Mouse (Mus musculus) embryonic facial prominence, embryonic 11.5 days (tissue): ENCODE data around the gene Prpf40a. TPM values are rescaled to one million over a fixed set of nuclear protein-coding genes. Genes with fewer than 3 reads are reported as not detected.

Experiments used
- ATAC-seq: fragments of 200-750 bp; cut with Nextera tagmentation; replicated peaks from 2 replicates; pipeline ENCODE4 v1.8.0; 2017; ENCODE audit warnings: low read depth; ENCODE audit not compliant: insufficient number of reproducible peaks, low FRiP score, low TSS enrichment
- DNase-seq: peaks from one replicate; pipeline ENCODE4 v3.0.0-alpha.2; 2015; ENCODE audit warnings: low spot score
- H3K27ac ChIP-seq: fragments of 300-500 bp; sonication (generic); replicated peaks from 2 replicates; pipeline ENCODE4 v1.5.1; 2014; ENCODE audit warnings: mild to moderate bottlenecking, low read depth, low read length, control low read depth
- H3K27me3 ChIP-seq: fragments of 300-500 bp; sonication (generic); 2 replicates; pipeline ENCODE4 v1.6.1; 2014; ENCODE audit warnings: mild to moderate bottlenecking, low read length, moderate library complexity, mixed read lengths; ENCODE audit not compliant: control insufficient read depth, insufficient read depth
- H3K36me3 ChIP-seq: fragments of 300-500 bp; sonication (generic); replicated peaks from 2 replicates; pipeline ENCODE4 v1.6.1; 2014; ENCODE audit warnings: low read depth, mild to moderate bottlenecking, low read length, moderate library complexity, mixed read lengths; ENCODE audit not compliant: control insufficient read depth, insufficient read depth
- H3K4me1 ChIP-seq: fragments of 300-500 bp; sonication (generic); 2 replicates; pipeline ENCODE4 v1.6.1; 2014; ENCODE audit warnings: low read length, mixed read lengths; ENCODE audit not compliant: control insufficient read depth, insufficient read depth
- H3K4me2 ChIP-seq: fragments of 300-500 bp; sonication (generic); 2 replicates; pipeline ENCODE4 v1.6.1; 2014; ENCODE audit warnings: low read depth, mild to moderate bottlenecking, control low read depth, low read length, moderate library complexity
- H3K4me3 ChIP-seq: fragments of 300-500 bp; sonication (generic); 2 replicates; pipeline ENCODE4 v1.5.1; 2014; ENCODE audit warnings: low read depth, low read length, control low read depth
- H3K9ac ChIP-seq: fragments of 300-500 bp; sonication (generic); replicated peaks from 2 replicates; pipeline ENCODE4 v1.6.1; 2014; ENCODE audit warnings: mild to moderate bottlenecking, control low read depth, low read length
- H3K9me3 ChIP-seq: fragments of 300-500 bp; sonication (generic); replicated peaks from 2 replicates; pipeline ENCODE4 v1.6.1; 2016; ENCODE audit warnings: mild to moderate bottlenecking, low read length, inconsistent platforms, mixed read lengths; ENCODE audit not compliant: control insufficient read depth
- WGBS: fragments of 180-500 bp; shearing (Covaris S2); extraction: QIAGEN DNeasy Blood & Tissue Kit; methylation state at CpG from one replicate; pipeline ENCODE4 v1.1.7; 2014; 5-methylcytosine and 5-hydroxymethylcytosine counted together
- polyA plus RNA-seq: library from polyadenylated mRNA; unstranded; fragments of >200 nt; fragmentation: Nextera tagmentation; extraction: Ambion mirVana; gene quantifications from 2 replicates; pipeline ENCODE4 v1.2.1, GENCODE M21; 2014

The Prpf40a gene
- 193 and 204 TPM in 2 replicates for polyA plus RNA-seq

- Histone ChIP-seq H3K27me3 (no peaks in the 10 kb centered on the region), H3K4me1 (peaks cover 2% of the 10 kb centered on the region; the same call in 1 of the 2 replicates), H3K36me3 (peaks cover under 1% of the 10 kb centered on the region; the same call in 1 of the 2 replicates), H3K4me3 (peak within 1 kb of the TSS; percentile 83), H3K9me3 (no peaks in the 10 kb centered on the region), H3K4me2 (peak within 1 kb of the TSS; percentile 57), H3K27ac (peak within 1 kb of the TSS; percentile 91), H3K9ac (peak within 1 kb of the TSS; percentile 94)
- WGBS = under 1% methylated on average over 51 of the region's 53 CpGs
- ATAC-seq (peak; percentile 98), DNase-seq (peak; percentile 99)
Observed at GRCm38 (mm10) chr2:53190684-53191511, at the start of gene Prpf40a. Prpf40a (minus strand) TSS chr2:53191284.

GRCm38 (mm10) chr2:53222242-53222641, 31.2 kb upstream of the Prpf40a start:
- 86% methylated on average over 5 of the region's 5 CpGs for WGBS
- no peak for DNase-seq
- no peak for ATAC-seq
- H3K36me3 ChIP-seq = no peaks in the 10 kb centered on the region
- H3K27me3 ChIP-seq = no peaks in the 10 kb centered on the region
- no peak overlapping the region for H3K4me3 ChIP-seq
- no peaks in the 10 kb centered on the region for H3K9me3 ChIP-seq
- H3K27ac ChIP-seq = no peak overlapping the region
- H3K4me1 ChIP-seq = no peaks in the 10 kb centered on the region
- no peak overlapping the region for H3K4me2 ChIP-seq
- no peak overlapping the region for H3K9ac ChIP-seq

GRCm38 (mm10) chr2:53213493-53213892, 22.4 kb upstream of the Prpf40a start:
- Histone ChIP-seq H3K27ac (no peak overlapping the region), H3K4me1 (no peaks in the 10 kb centered on the region), H3K4me2 (no peak overlapping the region), H3K9me3 (no peaks in the 10 kb centered on the region), H3K27me3 (no peaks in the 10 kb centered on the region), H3K36me3 (peaks cover 3% of the 10 kb centered on the region), H3K4me3 (no peak overlapping the region), H3K9ac (no peak overlapping the region)
- ATAC-seq = no peak
- DNase-seq = no peak
- 95% methylated on average over 1 of the region's 1 CpGs for WGBS

- Histone ChIP-seq H3K4me2 (no peak overlapping the region), H3K4me3 (no peak overlapping the region), H3K27ac (no peak overlapping the region), H3K9me3 (no peaks in the 10 kb centered on the region), H3K9ac (no peak overlapping the region), H3K27me3 (no peaks in the 10 kb centered on the region), H3K36me3 (peaks cover 3% of the 10 kb centered on the region), H3K4me1 (no peaks in the 10 kb centered on the region)
- DNase-seq = no peak
- ATAC-seq = no peak
Observed at GRCm38 (mm10) chr2:53206749-53207148, 15.7 kb upstream of the Prpf40a start.

- Histone ChIP-seq H3K4me1 (no peaks in the 10 kb centered on the region), H3K4me2 (no peak overlapping the region), H3K4me3 (no peak overlapping the region), H3K36me3 (no peaks in the 10 kb centered on the region), H3K9ac (no peak overlapping the region), H3K9me3 (no peaks in the 10 kb centered on the region), H3K27me3 (no peaks in the 10 kb centered on the region), H3K27ac (no peak overlapping the region)
- DNase-seq = peak; percentile 57
- ATAC-seq = no peak
- 76% methylated on average over 5 of the region's 5 CpGs for WGBS
Observed at GRCm38 (mm10) chr2:53204373-53205274, 13.5 kb upstream of the Prpf40a start.

GRCm38 (mm10) chr2:53200164-53200885, 9.2 kb upstream of the Prpf40a start:
- peaks cover 2% of the 10 kb centered on the region; the same call in 1 of the 2 replicates for H3K36me3 ChIP-seq

GRCm38 (mm10) chr2:53199203-53199602, 8.1 kb upstream of the Prpf40a start:
- H3K4me2 ChIP-seq = no peak overlapping the region
- no peaks in the 10 kb centered on the region for H3K9me3 ChIP-seq
- no peaks in the 10 kb centered on the region for H3K4me1 ChIP-seq
- H3K36me3 ChIP-seq = peaks cover 2% of the 10 kb centered on the region; the same call in 1 of the 2 replicates
- no peak for DNase-seq
- no peak for ATAC-seq
- no peak overlapping the region for H3K4me3 ChIP-seq
- no peak overlapping the region for H3K27ac ChIP-seq
- no peak overlapping the region for H3K9ac ChIP-seq
- 90% methylated on average over 1 of the region's 1 CpGs for WGBS
- no peaks in the 10 kb centered on the region for H3K27me3 ChIP-seq

More at GRCm38 (mm10) chr2:53200164-53200885, 9.2 kb upstream of the Prpf40a start:
- Histone ChIP-seq H3K27ac (no peak overlapping the region), H3K4me3 (no peak overlapping the region), H3K27me3 (no peaks in the 10 kb centered on the region), H3K9ac (no peak overlapping the region), H3K4me2 (no peak overlapping the region), H3K9me3 (no peaks in the 10 kb centered on the region), H3K4me1 (no peaks in the 10 kb centered on the region)
- DNase-seq = no peak
- 93% methylated on average over 4 of the region's 4 CpGs for WGBS
- ATAC-seq = no peak
